Mouse (Mus musculus): ENCODE measurements around the gene Col8a2. TPM values are rescaled to one million over a fixed set of nuclear protein-coding genes. Genes with fewer than 3 reads are reported as not detected.

Gene Col8a2
- polyA plus RNA-seq, 1 experiment from 2014 or later = 2.8 TPM

DNA sequence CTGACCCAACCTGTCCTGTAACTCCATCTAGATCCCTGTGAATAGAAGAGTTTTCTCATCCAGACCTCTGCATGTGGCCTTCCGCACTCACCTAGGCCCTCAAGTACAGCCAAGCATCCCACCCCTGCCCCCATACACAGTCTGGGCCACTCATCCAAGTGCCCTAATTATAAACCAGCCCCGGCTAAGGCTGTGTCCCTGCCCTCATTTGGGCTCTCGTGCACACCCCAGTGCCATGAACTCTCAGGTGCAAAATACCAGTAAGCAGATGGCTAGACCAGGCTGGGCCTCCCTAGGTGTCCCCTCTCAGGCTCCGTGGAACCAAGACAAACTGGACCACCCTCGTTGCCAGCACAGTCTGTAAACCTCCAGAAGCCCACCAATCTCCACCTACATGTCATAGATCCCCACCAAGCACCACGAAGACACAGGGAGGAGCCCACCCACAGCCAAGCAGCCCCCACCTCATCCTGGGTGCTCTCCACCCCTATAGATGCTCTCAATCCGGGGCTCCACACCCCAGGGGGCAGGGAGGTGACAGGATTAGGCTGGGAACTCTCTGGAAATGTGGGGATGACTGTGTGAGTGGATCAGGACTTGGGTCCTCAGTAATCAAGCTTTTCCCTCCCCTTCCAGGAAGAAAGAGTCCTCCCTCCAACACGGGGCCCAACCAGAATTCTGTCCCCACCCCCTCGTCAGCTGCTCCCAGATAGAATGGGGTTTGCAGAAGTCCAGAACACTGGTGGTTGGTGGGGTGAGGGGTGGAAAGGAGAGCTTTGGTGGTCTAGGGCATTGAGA, 32.1 kb upstream of the Col8a2 start:
- Histone ChIP-seq H3K9me3 (replicated peaks) (no peaks in the 10 kb centered on the region), H3K27me3 (ENCODE audit: low read depth, poor library complexity, severe bottlenecking) (no peaks in the 10 kb centered on the region), H3K27ac (replicated peaks) (peak overlapping the region; percentile 100), H3K4me1 (peaks cover 83% of the 10 kb centered on the region), H3K4me3 (peak overlapping the region; percentile 100), H3K36me3 (peaks cover 31% of the 10 kb centered on the region)
- DNase-seq (ENCODE audit: low spot score) = peak; percentile 39
- whole genome bisulfite sequencing = 21% methylated on average over 9 of the region's 9 CpGs

DNA sequence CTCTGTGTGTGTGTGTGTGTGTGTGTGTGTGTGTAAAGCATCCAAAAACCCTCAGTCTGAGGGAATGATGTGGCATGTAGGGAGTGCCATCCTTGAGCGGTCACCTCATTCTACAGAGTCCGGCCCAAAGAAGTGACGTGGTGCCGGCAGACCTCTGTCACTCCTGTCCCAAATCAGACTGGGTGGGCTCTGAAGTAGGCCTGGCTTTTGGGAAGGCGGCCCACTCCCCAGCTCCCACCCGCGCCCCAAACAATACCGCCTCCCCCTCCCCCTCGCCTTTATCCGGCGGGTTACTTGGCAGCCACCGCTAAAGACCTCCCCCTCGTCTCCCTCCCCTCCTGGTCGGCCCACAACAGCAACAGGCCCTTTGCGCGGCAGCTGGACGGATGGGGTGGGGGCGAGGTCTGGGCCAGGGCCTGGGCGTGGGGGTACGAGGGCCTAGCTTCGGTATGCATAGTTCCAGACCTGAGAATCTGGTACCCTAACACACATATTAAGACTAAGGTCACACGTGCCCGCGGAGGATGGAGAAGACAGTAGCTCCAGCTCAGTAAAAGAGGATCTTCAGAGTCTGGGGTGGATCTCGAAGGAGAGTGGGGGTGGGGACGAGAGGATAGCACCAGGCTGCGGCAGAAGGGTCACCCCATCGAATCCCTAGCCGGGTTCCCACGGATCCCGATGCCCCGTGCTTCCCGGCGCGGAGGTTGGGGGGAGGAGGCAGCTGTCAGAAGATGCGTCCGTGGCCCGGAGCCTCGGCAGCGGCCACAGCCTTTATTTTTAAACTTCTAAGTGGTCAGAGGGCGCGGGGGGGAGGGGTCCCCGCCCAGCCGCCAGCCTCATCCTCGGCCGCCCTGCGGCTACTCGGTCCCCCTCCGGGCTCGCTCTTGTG, 31.2 kb upstream of the Col8a2 start:
- Histone ChIP-seq H3K4me3 (peak overlapping the region; percentile 100), H3K36me3 (peaks cover 24% of the 10 kb centered on the region), H3K9me3 (replicated peaks) (no peaks in the 10 kb centered on the region), H3K27ac (replicated peaks) (peak overlapping the region; percentile 100), H3K4me1 (peaks cover 84% of the 10 kb centered on the region), H3K27me3 (ENCODE audit: low read depth, poor library complexity, severe bottlenecking) (no peaks in the 10 kb centered on the region)
- under 1% methylated on average over 50 of the region's 50 CpGs for WGBS
- peak; percentile 79 for DNase-seq (ENCODE audit: low spot score)

DNA sequence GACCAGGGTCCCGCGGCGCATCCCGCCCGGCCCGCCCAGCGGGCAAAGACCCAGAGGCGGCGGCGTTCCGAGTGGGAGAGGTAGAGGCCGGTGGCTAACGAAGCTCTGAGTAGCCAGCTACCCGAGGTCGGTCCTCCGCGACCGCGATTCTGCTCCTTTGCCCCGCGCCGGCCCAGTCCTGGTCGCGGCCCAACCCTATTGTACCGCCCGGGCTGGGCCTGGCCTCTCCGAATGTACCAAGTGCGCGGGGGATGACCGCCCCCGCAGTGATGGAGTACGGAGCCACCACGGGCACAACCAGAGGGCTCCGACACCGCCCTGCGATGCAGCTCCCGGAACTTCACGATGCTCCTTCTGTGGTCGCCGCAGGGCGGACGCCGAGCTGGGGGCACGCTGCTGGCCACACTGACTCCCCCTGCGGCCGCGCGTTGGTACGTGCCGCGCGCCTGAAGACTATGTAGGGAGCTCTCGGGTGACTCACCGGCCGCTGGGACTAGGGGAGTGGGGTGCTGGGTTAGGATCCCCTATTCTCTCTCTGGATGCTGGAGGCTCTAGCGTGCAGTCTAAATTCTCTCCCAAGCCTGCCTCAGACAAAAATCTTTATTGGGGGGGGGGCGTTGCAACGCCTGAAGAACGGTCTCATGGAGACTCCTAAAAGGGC, 30.3 kb upstream of the Col8a2 start, which contains the start of gene Map7d1:
Gene Map7d1, minus strand, starts transcription at position 213 of the 661 bp plus-strand sequence.
- H3K9me3 ChIP-seq (replicated peaks) = no peaks in the 10 kb centered on the region
- under 1% methylated on average over 59 of the region's 59 CpGs for WGBS
- H3K4me1 ChIP-seq = peaks cover 84% of the 10 kb centered on the region

DNA sequence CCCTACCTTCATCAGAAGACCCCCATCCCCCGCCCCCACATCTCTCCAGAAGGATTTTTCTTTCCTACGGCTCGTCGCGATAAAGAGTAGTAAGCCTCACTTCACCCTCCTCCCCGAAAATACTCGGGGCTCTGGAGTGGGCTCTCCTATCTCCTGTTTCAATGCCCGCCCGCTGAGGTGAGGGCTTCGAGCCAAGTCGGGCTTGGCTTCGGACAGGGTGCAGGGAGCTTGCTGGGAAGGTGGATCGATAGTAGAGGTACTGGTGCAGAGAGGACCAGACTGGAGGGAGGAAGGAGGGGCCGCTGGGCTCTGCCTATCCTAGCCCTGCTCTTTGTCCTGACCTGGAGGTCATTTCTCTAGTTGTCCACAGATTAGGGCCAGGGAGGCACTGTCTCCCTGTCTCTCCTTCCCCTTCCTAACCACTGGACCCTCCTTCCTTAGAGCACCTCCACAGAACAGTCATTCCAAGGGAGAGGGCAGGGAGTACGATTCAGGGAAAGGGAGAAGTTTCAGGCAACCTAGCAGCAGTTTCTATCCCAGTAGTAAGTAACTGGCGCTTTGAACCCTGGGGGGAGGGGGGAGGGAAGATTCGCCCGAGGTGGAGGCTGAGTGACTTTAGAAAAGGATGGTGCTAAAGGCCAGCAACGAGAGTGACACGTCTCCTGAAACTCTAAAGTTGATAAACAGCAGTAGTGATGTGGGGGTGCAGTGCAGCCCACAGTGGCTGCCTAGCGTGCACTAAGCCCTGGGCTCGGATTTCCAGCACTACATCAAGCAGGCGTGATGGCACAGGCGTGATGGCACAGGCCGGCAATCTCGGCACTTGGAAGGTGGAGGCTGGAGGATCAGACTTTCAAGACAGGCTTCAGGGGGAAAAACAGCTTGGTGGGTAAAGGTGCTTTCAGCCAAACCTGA, 29.4 kb upstream of the Col8a2 start:
- peaks cover 83% of the 10 kb centered on the region for H3K4me1 ChIP-seq
- H3K9me3 ChIP-seq (replicated peaks) = no peaks in the 10 kb centered on the region
- under 1% methylated on average over 26 of the region's 26 CpGs for WGBS
- DNase-seq (ENCODE audit: low spot score) = peak; percentile 80
- H3K27me3 ChIP-seq (ENCODE audit: low read depth, poor library complexity, severe bottlenecking) = no peaks in the 10 kb centered on the region
- peaks cover 8% of the 10 kb centered on the region for H3K36me3 ChIP-seq
- H3K4me3 ChIP-seq = peak overlapping the region; percentile 100
- peak overlapping the region; percentile 100 for H3K27ac ChIP-seq (replicated peaks)

More for the DNA sequence above, 30.3 kb upstream of the Col8a2 start, which contains the start of gene Map7d1:
- Histone ChIP-seq H3K27me3 (ENCODE audit: low read depth, poor library complexity, severe bottlenecking) (no peaks in the 10 kb centered on the region), H3K36me3 (peaks cover 17% of the 10 kb centered on the region), H3K4me3 (peak within 1 kb of the TSS; percentile 100), H3K27ac (replicated peaks) (peak within 1 kb of the TSS; percentile 100)
- DNase-seq (ENCODE audit: low spot score) = peak; percentile 91

DNA sequence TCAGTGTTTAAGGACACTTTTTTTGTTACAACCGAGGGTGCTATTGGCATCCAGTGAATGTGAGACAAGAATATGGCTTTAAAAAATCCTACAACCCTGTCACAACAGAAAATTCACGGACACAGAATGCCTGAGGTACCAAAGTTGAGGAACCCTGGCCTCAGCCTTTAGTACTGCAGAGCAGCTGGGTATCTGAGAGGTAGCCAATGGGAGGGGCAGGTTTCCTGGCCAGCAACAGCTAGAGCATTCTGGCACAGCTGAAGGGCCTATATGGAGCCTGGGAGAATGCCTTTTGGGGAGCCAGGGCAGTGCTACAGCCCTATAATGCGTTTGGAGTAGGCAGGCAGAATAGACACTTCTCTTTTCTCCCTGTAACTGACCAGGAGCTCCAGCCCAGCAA, 27.5 kb upstream of the Col8a2 start:
- no peak for DNase-seq (ENCODE audit: low spot score)
- Histone ChIP-seq H3K27ac (replicated peaks) (peak overlapping the region; percentile 89), H3K4me1 (peaks cover 74% of the 10 kb centered on the region), H3K4me3 (peak overlapping the region; percentile 43), H3K9me3 (replicated peaks) (no peaks in the 10 kb centered on the region), H3K27me3 (ENCODE audit: low read depth, poor library complexity, severe bottlenecking) (no peaks in the 10 kb centered on the region), H3K36me3 (no peaks in the 10 kb centered on the region)
- WGBS = 26% methylated on average over 3 of the region's 3 CpGs

DNA sequence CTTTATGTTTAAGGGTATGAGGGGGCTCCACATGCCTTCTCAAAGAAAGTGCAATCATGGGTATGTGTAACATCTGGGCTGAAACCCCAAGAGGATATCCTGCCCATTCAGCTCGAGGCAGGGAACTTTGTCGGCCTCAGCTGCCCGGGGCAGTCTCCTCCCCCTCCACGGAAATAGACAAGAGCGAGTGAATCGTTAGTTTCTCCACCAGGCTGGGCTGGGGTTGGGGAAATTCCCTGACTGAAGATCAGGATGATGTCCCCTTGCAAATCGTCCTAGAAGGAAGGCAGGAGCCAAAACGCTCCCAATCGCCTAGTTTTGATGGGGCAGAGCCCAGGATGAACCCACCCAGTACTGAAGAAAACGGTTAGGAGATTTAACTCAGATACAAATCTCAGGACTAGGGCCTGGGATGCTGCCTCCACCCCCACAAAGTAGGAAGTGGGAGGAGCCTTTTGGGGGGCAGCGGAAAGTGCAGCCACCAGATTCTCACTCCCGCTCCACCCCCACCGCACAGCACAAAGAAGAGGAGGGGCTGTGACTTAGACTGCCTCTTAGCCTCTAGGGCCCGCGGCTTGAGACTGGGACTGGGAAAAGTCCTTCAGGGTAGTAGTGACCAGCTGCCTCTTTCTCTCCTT, 27.0 kb upstream of the Col8a2 start:
- DNase-seq (ENCODE audit: low spot score) = peak; percentile 84
- WGBS = under 1% methylated on average over 15 of the region's 15 CpGs

DNA sequence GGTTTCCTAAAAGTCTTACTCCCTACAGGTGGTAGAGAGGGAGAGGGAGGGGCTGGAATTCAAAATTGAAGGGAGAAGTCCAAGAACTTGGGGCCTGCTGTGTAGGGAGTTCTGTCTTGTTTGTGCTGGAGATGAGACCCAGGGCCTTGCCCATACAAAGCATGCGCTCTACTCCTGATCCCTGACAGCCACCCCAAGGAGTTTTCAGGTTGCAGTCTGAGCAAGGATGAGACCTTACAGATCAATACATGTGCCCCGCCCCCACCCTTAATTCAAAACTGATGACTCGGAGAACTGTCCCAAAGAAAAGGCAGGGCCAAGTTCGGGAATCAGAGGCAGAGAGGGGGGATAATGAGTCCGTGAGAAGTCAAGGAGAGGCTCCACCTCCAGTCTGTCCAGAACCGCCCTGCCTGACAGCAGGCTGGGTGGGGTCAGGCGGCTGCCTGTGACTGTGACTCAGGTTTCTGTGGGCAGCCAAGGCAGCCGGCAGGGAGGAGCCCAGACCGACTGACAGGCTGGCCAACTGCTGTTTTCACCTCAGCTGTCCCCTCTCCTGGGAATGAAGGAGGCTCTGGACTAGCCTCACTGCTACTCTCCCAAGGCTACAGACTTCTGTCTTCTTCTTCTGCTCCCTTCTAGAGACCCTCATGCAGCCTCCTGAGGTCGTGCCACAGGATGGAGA, 25.9 kb upstream of the Col8a2 start:
- no peaks in the 10 kb centered on the region for H3K27me3 ChIP-seq (ENCODE audit: low read depth, poor library complexity, severe bottlenecking)
- 3% methylated on average over 10 of the region's 10 CpGs for WGBS
- no peaks in the 10 kb centered on the region for H3K9me3 ChIP-seq (replicated peaks)
- H3K27ac ChIP-seq (replicated peaks) = peak overlapping the region; percentile 89
- H3K4me3 ChIP-seq = peak overlapping the region; percentile 43
- no peaks in the 10 kb centered on the region for H3K36me3 ChIP-seq
- peaks cover 61% of the 10 kb centered on the region for H3K4me1 ChIP-seq
- peak; percentile 67 for DNase-seq (ENCODE audit: low spot score)

More for the DNA sequence above, 27.0 kb upstream of the Col8a2 start:
- peak overlapping the region; percentile 43 for H3K4me3 ChIP-seq
- no peaks in the 10 kb centered on the region for H3K27me3 ChIP-seq (ENCODE audit: low read depth, poor library complexity, severe bottlenecking)
- no peaks in the 10 kb centered on the region for H3K36me3 ChIP-seq
- H3K9me3 ChIP-seq (replicated peaks) = no peaks in the 10 kb centered on the region
- peak overlapping the region; percentile 89 for H3K27ac ChIP-seq (replicated peaks)
- H3K4me1 ChIP-seq = peaks cover 68% of the 10 kb centered on the region

DNA sequence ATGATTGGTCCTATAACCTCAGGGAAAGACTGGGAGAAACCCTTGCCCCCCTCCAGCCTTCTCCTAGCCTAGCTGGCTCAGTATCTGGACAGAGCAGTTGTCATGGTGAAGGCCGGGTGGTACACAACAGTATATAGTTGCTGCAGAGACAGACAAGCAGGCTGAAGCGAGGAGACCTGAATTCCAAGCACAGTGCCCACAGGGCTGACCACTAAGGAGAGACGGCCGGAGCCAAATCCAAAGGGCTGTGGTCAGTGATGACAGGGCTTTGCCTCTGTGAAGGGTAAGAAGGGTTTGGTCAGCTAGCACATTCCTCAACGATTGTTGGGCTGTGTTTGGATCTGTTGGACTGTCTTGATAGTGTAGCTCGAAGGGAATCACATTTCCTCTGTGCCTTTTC, 25.3 kb upstream of the Col8a2 start:
- H3K9me3 ChIP-seq (replicated peaks) = no peaks in the 10 kb centered on the region
- DNase-seq (ENCODE audit: low spot score) = no peak
- H3K27ac ChIP-seq (replicated peaks) = peak overlapping the region; percentile 89
- H3K36me3 ChIP-seq = no peaks in the 10 kb centered on the region
- no peak overlapping the region for H3K4me3 ChIP-seq
- WGBS = 77% methylated on average over 6 of the region's 6 CpGs
- H3K27me3 ChIP-seq (ENCODE audit: low read depth, poor library complexity, severe bottlenecking) = no peaks in the 10 kb centered on the region
- peaks cover 61% of the 10 kb centered on the region for H3K4me1 ChIP-seq

DNA sequence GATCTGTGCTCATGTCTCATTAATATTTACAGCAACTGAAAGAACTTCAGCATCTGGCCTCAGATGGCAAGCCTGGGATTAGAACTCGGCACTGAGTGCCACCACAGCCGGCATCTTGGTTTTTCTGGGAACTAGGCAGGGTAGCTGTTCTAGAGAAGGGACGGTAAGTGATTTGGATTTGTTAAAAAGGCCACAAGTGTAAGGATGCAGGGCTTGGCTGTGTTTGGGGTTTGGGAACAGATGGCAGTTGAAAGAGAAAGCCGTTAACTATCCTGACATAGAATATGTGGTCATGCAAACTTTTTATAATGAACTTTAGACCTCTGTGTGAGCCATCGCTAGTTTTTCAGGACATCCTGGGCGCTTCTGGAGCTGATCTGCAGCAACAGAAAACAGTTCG, 24.9 kb upstream of the Col8a2 start:
- H3K4me3 ChIP-seq = peak overlapping the region; percentile 66; the same call in 1 of the 2 replicates
- no peaks in the 10 kb centered on the region for H3K36me3 ChIP-seq
- no peaks in the 10 kb centered on the region for H3K27me3 ChIP-seq (ENCODE audit: low read depth, poor library complexity, severe bottlenecking)
- H3K9me3 ChIP-seq (replicated peaks) = no peaks in the 10 kb centered on the region
- H3K27ac ChIP-seq (replicated peaks) = peak overlapping the region; percentile 89
- H3K4me1 ChIP-seq = peaks cover 61% of the 10 kb centered on the region
- DNase-seq (ENCODE audit: low spot score) = no peak
- 53% methylated on average over 7 of the region's 7 CpGs for WGBS

DNA sequence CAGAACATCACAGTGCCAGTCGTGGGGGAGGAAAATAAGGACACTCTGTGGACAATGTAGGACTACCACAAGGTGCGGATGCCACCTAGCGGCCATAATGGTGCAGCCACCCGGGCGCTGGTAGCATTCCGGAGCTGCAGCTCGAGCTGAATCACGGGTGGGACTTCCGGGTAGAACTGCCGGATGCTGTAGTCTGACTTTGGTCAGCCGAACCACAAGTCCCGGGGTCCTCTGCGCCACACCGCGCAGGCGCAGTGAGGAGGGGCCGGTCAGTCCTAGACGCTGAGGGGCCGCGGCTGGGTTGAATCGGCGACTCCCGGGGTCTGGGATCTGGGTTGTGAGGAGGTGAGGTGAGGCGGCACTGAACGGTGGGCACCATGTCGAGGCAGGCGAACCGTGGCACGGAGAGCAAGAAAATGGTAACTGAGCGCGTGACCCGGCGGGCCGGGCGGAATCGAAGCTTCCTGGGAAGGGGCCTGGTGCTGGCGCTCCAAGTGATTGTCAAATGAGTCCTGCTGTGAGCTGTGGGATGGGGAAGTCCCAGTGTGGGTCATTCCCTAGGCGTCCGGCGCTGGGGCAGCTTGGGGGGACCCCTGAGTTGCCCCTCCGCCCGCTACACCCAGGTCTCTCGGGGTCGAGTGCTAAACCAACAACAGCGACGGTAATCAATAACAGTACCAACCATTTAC, 24.3 kb upstream of the Col8a2 start, which contains the start of gene Trappc3:
Gene Trappc3, plus strand, starts transcription at position 207 of the 689 bp plus-strand sequence.
- DNase-seq (ENCODE audit: low spot score) = peak; percentile 99
- WGBS = under 1% methylated on average over 46 of the region's 46 CpGs
- peak within 1 kb of the TSS; percentile 89 for H3K27ac ChIP-seq (replicated peaks)
- H3K36me3 ChIP-seq = no peaks in the 10 kb centered on the region
- no peaks in the 10 kb centered on the region for H3K9me3 ChIP-seq (replicated peaks)
- peaks cover 55% of the 10 kb centered on the region for H3K4me1 ChIP-seq
- no peaks in the 10 kb centered on the region for H3K27me3 ChIP-seq (ENCODE audit: low read depth, poor library complexity, severe bottlenecking)
- peak within 1 kb of the TSS; percentile 66 for H3K4me3 ChIP-seq
